Mouse (Mus musculus): Measurements from ENCODE around the gene Upk1b.

DNA sequence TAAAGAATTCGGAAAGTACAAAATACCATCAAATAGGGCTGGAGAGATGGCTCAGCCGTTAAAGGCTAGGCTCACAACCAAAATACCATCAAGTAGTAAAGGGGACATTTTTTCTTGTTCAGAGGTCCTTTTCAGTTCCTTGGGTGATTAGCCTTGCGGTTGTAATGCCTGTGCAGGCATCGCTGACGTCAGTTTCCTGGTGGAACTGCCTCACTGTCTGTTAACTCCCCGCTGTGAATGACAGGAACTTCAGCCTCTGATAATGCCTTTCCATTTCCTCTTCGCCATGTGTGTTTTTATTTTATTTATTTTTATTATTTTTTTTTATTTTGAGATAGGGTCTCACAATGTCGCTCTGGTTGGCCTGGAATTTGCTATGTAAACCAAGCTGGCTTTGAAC, 69.2 kb downstream of the Upk1b start:
- no peak for TF ChIP-seq POLR2A (IDR thresholded peaks at IDR 0.05; ENCODE audit: extremely low read depth, insufficient read depth, low read length)
- TF ChIP-seq CTCF (IDR thresholded peaks at IDR 0.05; ENCODE audit: low read depth, low read length) = no peak

Data from liver, adult 2 months (tissue).